Mouse (Mus musculus) ES-Bruce4 (cell line): Measurements from ENCODE around the gene Mif4gd.

Source experiments
- CTCF ChIP-seq: IDR thresholded peaks from one replicate; pipeline ENCODE4 v1.8.1; 2011; ENCODE audit warnings: low read depth, low read length
- EP300 ChIP-seq: IDR thresholded peaks from 2 replicates; pipeline ENCODE4 v1.6.1; 2011; ENCODE audit warnings: low read depth, low read length; ENCODE audit not compliant: insufficient read depth
- POLR2A ChIP-seq: IDR thresholded peaks from one replicate; pipeline ENCODE4 v1.8.1; 2011; ENCODE audit warnings: low read length; ENCODE audit not compliant: insufficient read depth

DNA sequence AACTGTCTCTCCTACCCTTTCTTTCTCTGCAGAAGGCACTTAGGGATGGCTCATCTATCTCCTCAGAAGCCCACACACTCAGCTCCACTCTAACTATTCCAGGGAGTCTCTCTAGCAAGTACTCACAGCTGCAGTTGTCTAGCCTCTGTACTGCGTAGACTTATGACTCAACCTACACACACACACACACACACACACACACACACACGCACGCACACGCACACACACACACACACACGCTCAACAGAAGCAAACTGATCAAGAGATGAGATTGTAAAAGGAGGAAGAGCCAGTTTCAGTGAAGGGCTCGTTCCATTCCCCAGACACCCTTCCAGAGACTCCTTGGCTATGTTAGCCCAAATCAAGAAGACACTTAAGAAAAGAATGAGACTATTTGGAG is 45.8 kb upstream of the Mif4gd start:
- TF ChIP-seq CTCF = no peak
- no peak for TF ChIP-seq POLR2A
- no peak for TF ChIP-seq EP300
